Mouse (Mus musculus) brown adipose tissue, adult 24 weeks (tissue): ENCODE results near the gene Slc19a1. TPM values are rescaled to one million over a fixed set of nuclear protein-coding genes. Genes with fewer than 3 reads are reported as not detected.

Experiments used
- H3K27ac ChIP-seq: fragments of 200-500 bp; replicated peaks from 2 replicates; pipeline ENCODE4 v1.5.1; 2012; ENCODE audit warnings: low read depth, mild to moderate bottlenecking, low read length
- H3K4me1 ChIP-seq: fragments of 200-500 bp; 2 replicates; pipeline ENCODE4 v1.6.1; 2012; ENCODE audit warnings: low read length, mixed read lengths; ENCODE audit not compliant: control insufficient read depth, insufficient read depth, insufficient read length
- H3K4me3 ChIP-seq: fragments of 200-500 bp; 2 replicates; pipeline ENCODE4 v1.5.1; 2012; ENCODE audit warnings: low read depth, mild to moderate bottlenecking, low read length, moderate library complexity; ENCODE audit not compliant: insufficient read depth
- polyA plus RNA-seq: library from polyadenylated mRNA; stranded (reverse); fragments of >200 nt; gene quantifications from 2 replicates; pipeline ENCODE4 v1.2.4, GENCODE M21; 2012; ENCODE audit not compliant: missing spikeins, insufficient read depth, insufficient read length

Slc19a1 gene
- polyA plus RNA-seq, 1 experiment: 39.5 TPM

DNA sequence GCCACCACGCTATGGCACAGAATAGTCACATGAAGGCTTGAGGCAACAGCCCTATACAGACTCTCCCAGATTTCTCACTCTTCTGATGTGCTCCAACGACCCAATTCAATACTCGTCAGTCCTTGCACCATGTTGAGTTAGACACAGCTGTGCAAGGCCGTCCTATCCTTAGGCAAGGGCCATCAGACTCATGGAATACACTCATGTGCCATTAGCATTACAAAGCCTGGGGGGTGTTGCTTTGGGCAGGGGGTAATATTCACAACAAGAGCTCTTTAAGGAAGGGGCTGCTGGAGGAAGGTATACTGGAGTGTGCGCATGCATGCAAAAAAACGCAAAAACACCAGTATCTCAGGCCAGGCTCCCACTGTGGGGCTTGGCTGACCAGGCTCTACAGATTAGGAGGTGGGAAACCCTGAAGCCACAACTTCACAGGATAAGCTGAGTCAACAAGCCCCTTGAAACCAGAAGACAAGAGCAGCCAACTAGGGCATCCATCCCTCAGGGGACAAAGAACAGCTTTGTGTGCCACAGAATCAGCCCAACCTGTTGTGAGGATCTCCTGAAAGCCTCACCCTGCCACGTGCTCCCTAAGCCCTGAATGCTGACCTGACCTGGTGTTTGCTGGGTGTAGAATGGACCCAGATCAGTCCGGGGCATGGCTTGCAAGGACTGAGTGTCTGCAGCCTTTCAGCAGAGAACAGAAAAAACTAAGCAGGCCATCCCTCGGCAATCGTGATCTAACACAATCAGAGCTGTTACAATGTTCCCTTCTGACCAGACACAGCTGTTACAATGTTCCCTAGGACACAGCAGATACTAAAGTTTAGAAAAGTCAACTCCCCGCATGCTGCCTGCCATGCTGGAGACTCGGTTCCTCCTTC is 65.2 kb downstream of the Slc19a1 start:
- H3K27ac ChIP-seq: peak overlapping the region; percentile 55

GRCm38 (mm10) chr10:77097890-77098200 is 65.8 kb downstream of the Slc19a1 start:
- H3K27ac ChIP-seq: peak overlapping the region; percentile 72

More for the DNA sequence above, 65.2 kb downstream of the Slc19a1 start:
- Histone ChIP-seq H3K4me1 (peaks cover 9% of the 10 kb centered on the region), H3K4me3 (no peak overlapping the region)

GRCm38 (mm10) chr10:77098619-77099018 is 66.6 kb downstream of the Slc19a1 start:
- Histone ChIP-seq H3K4me1 (peaks cover 9% of the 10 kb centered on the region), H3K4me3 (no peak overlapping the region), H3K27ac (peak overlapping the region; percentile 72)

More at GRCm38 (mm10) chr10:77097890-77098200, 65.8 kb downstream of the Slc19a1 start:
- Histone ChIP-seq H3K4me3 (no peak overlapping the region), H3K4me1 (peaks cover 9% of the 10 kb centered on the region)

DNA sequence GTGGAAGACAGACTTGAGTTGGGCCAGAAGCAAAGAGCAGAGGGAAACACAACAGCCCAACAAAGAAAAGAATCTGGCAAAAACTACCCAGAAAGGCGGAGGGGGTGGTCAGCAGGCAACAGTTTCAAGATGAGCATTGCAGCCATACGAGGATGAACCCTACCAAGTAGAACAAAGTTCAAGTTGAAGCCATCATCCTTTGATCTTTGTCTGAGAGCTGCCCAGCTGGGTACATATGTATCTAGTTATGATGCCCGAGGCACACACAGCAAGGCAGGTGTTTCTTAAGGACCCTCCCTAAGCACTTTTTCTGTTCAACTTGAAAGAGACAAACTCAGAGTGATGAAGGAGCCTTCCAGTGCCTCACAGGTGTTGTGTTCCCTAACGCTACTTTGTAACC is 67.7 kb downstream of the Slc19a1 start:
- Histone ChIP-seq H3K4me3 (no peak overlapping the region), H3K27ac (no peak overlapping the region), H3K4me1 (peaks cover 9% of the 10 kb centered on the region)

DNA sequence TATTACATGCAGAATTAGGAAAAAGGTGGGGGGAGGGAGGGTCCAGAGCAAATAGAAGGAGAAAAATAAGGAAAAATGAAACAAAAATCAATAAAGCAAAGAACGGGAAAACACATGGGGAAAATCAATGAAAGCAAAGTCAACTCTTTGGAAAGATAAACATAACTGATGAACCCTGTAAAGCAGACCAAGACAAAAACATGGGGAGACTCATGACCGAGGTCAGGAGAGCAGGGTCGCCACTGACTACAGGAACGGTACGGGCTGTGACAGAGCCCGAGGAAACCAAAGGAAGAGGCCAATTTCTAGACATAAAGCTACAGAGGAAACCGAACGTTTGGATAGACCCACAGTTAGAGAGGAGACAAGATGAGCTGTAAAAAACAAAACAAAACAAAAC is 71.6 kb downstream of the Slc19a1 start:
- Histone ChIP-seq H3K4me1 (peaks cover 3% of the 10 kb centered on the region; the same call in 1 of the 2 replicates), H3K27ac (no peak overlapping the region), H3K4me3 (no peak overlapping the region)

DNA sequence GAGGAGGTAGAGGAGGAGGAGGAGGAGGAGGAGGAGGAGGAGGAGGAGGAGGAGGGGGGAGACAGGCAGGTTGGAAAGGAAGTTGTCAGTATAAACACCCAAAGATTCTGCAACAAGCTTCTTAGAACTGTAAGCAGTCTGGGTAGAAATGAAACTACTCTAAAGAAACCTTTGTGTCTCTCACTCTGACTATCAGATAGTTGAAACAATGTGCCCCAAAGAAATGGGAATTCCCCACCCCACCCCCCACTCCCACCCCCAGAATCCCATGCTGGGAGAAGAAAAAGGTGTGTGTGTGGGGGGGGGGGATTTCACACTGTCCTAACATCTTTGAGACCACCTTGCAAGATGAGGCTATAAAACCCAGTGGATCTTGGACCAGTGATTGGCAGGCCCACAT is 72.3 kb downstream of the Slc19a1 start:
- Histone ChIP-seq H3K4me3 (no peak overlapping the region), H3K27ac (no peak overlapping the region), H3K4me1 (no peaks in the 10 kb centered on the region)

DNA sequence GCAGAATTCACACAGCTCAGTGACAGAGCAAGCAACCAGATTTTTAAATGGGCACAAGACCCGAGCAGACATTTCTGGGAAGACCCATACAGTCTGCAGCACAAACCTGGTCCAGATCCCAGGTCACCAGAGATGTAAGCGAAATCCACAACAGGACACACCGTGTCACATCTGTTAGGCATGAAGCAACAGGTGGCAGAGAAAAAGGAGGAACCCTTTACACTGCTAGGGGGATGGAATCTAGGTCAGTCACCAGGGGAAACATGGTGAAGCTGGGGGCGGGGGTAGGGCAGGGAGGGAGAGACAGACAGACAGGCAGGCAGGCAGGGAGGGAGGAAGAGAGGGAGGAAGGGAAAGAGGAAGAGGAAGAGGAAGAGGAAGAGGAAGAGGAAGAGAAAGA is 76.1 kb downstream of the Slc19a1 start:
- Histone ChIP-seq H3K27ac (no peak overlapping the region), H3K4me3 (no peak overlapping the region), H3K4me1 (no peaks in the 10 kb centered on the region; the same call in 1 of the 2 replicates)

- H3K4me3 ChIP-seq: no peak overlapping the region
- H3K27ac ChIP-seq: no peak overlapping the region
- H3K4me1 ChIP-seq: peaks cover 2% of the 10 kb centered on the region; the same call in 1 of the 2 replicates
Measured at GRCm38 (mm10) chr10:77110010-77110409, 78.0 kb downstream of the Slc19a1 start.

Other genes with a start within 250 kb of the Slc19a1 start
- 7.3 and 17.4 TPM in 2 replicates for gene Pcbp3, start 70.4 kb upstream of the Slc19a1 start, polyA plus RNA-seq
- 8.5 and 11.3 TPM in 2 replicates for gene Col18a1, start 134.3 kb downstream of the Slc19a1 start, polyA plus RNA-seq
- gene Pofut2, start 227.0 kb downstream of the Slc19a1 start, polyA plus RNA-seq: 24.0 and 31.2 TPM in 2 replicates